Mouse (Mus musculus): ENCODE measurements around the gene Prcc. TPM values are rescaled to one million over a fixed set of nuclear protein-coding genes. Genes with fewer than 3 reads are reported as not detected.

The Prcc gene
- total and polyA plus RNA-seq, 2 experiments from 2014 or later: 10.0 to 55.6 TPM

- H3K4me3 ChIP-seq (ENCODE audit: low read depth, low read length): no peak overlapping the region
- H3K4me2 ChIP-seq (ENCODE audit: low read depth, low read length): no peak overlapping the region
- no peaks in the 10 kb centered on the region for H3K9me3 ChIP-seq (replicated peaks; ENCODE audit: control insufficient read depth, low read length)
- TF ChIP-seq CTCF (IDR thresholded peaks at IDR 0.05; ENCODE audit: low read depth) (no peak), EP300 (IDR thresholded peaks at IDR 0.05; ENCODE audit: low read depth) (no peak)
- ATAC-seq (ENCODE audit: insufficient read depth, low read depth): peak; percentile 33; the same call in 1 of the 2 replicates
- WGBS: 7% methylated on average over 27 of the region's 28 CpGs
- no peaks in the 10 kb centered on the region for H3K36me3 ChIP-seq (replicated peaks; ENCODE audit: control insufficient read depth, insufficient read depth, low read length)
- no peak for DNase-seq (ENCODE audit: low spot score)
- H3K9ac ChIP-seq (replicated peaks; ENCODE audit: low read depth, low read length): no peak overlapping the region
- H3K27me3 ChIP-seq (ENCODE audit: control insufficient read depth, insufficient read depth, low read length): peaks cover 79% of the 10 kb centered on the region
- H3K27ac ChIP-seq (ENCODE audit: low read depth): no peak overlapping the region
- H3K4me1 ChIP-seq (ENCODE audit: control insufficient read depth, insufficient read depth): no peaks in the 10 kb centered on the region
Measured at GRCm38 (mm10) chr3:87809322-87809962, 76.0 kb downstream of the Prcc start.

Other genes with a start within 250 kb of the Prcc start
- gene Lrrc71, start 137.0 kb downstream of the Prcc start, total RNA-seq (2014; rRNA removed; ENCODE audit: low replicate concordance): 0.54 and 1.5 TPM in 2 replicates
- 0.12 and 0.38 TPM in 2 replicates for gene Lrrc71, start 137.0 kb downstream of the Prcc start, polyA plus RNA-seq (2015; fragmentation: Nextera tagmentation; extraction: Ambion mirVana)
- gene Ntrk1, start 90.4 kb downstream of the Prcc start, total RNA-seq (2014; rRNA removed; ENCODE audit: low replicate concordance): 0.11 and 0.62 TPM in 2 replicates
- gene Ntrk1, start 90.4 kb downstream of the Prcc start, polyA plus RNA-seq (2015; fragmentation: Nextera tagmentation; extraction: Ambion mirVana): 0.15 and 0.16 TPM in 2 replicates
- gene Insrr, start 88.7 kb downstream of the Prcc start, total RNA-seq (2014; rRNA removed; ENCODE audit: low replicate concordance): not detected in 2 replicates
- gene Insrr, start 88.7 kb downstream of the Prcc start, polyA plus RNA-seq (2015; fragmentation: Nextera tagmentation; extraction: Ambion mirVana): not detected in 2 replicates
- 42.7 and 69.9 TPM in 2 replicates for gene Pear1, start 61.3 kb downstream of the Prcc start, total RNA-seq (2014; rRNA removed; ENCODE audit: low replicate concordance)
- 10.3 and 10.8 TPM in 2 replicates for gene Pear1, start 61.3 kb downstream of the Prcc start, polyA plus RNA-seq (2015; fragmentation: Nextera tagmentation; extraction: Ambion mirVana)
- 1.7 TPM in 1 of 2 replicates, not detected in the other for gene Sh2d2a, start 38.9 kb downstream of the Prcc start, total RNA-seq (2014; rRNA removed; ENCODE audit: low replicate concordance)
- gene Sh2d2a, start 38.9 kb downstream of the Prcc start, polyA plus RNA-seq (2015; fragmentation: Nextera tagmentation; extraction: Ambion mirVana): 0.08 and 0.10 TPM in 2 replicates
- gene Hdgf, start 20.7 kb upstream of the Prcc start, total RNA-seq (2014; rRNA removed; ENCODE audit: low replicate concordance): 62.1 and 79.7 TPM in 2 replicates
- gene Hdgf, start 20.7 kb upstream of the Prcc start, polyA plus RNA-seq (2015; fragmentation: Nextera tagmentation; extraction: Ambion mirVana): 81.0 and 83.8 TPM in 2 replicates
- gene Mrpl24, start 33.9 kb upstream of the Prcc start, total RNA-seq (2014; rRNA removed; ENCODE audit: low replicate concordance): 53.9 and 57.1 TPM in 2 replicates
- 62.3 and 67.2 TPM in 2 replicates for gene Mrpl24, start 33.9 kb upstream of the Prcc start, polyA plus RNA-seq (2015; fragmentation: Nextera tagmentation; extraction: Ambion mirVana)
- gene Isg20l2, start 44.7 kb upstream of the Prcc start, total RNA-seq (2014; rRNA removed; ENCODE audit: low replicate concordance): 8.2 and 24.0 TPM in 2 replicates
- 14.2 and 16.2 TPM in 2 replicates for gene Isg20l2, start 44.7 kb upstream of the Prcc start, polyA plus RNA-seq (2015; fragmentation: Nextera tagmentation; extraction: Ambion mirVana)
- gene Rrnad1, start 45.1 kb upstream of the Prcc start, total RNA-seq (2014; rRNA removed; ENCODE audit: low replicate concordance): 14.5 and 56.8 TPM in 2 replicates
- 7.9 and 8.0 TPM in 2 replicates for gene Rrnad1, start 45.1 kb upstream of the Prcc start, polyA plus RNA-seq (2015; fragmentation: Nextera tagmentation; extraction: Ambion mirVana)
- gene Crabp2, start 63.1 kb upstream of the Prcc start, total RNA-seq (2014; rRNA removed; ENCODE audit: low replicate concordance): 0.53 TPM in 1 of 2 replicates, not detected in the other
- 0.37 and 0.62 TPM in 2 replicates for gene Crabp2, start 63.1 kb upstream of the Prcc start, polyA plus RNA-seq (2015; fragmentation: Nextera tagmentation; extraction: Ambion mirVana)
- 17.2 and 35.7 TPM in 2 replicates for gene Nes, start 85.5 kb upstream of the Prcc start, total RNA-seq (2014; rRNA removed; ENCODE audit: low replicate concordance)
- gene Nes, start 85.5 kb upstream of the Prcc start, polyA plus RNA-seq (2015; fragmentation: Nextera tagmentation; extraction: Ambion mirVana): 9.1 and 9.9 TPM in 2 replicates
- not detected in 2 replicates for gene Bcan, start 114.6 kb upstream of the Prcc start, total RNA-seq (2014; rRNA removed; ENCODE audit: low replicate concordance)
- 0.04 TPM in 1 of 2 replicates, not detected in the other for gene Bcan, start 114.6 kb upstream of the Prcc start, polyA plus RNA-seq (2015; fragmentation: Nextera tagmentation; extraction: Ambion mirVana)
- gene Hapln2, start 142.0 kb upstream of the Prcc start, total RNA-seq (2014; rRNA removed; ENCODE audit: low replicate concordance): not detected in 2 replicates
- gene Hapln2, start 142.0 kb upstream of the Prcc start, polyA plus RNA-seq (2015; fragmentation: Nextera tagmentation; extraction: Ambion mirVana): 0.10 and 0.15 TPM in 2 replicates
- gene Gpatch4, start 157.5 kb upstream of the Prcc start, total RNA-seq (2014; rRNA removed; ENCODE audit: low replicate concordance): 1.2 and 3.4 TPM in 2 replicates
- 10.9 and 11.6 TPM in 2 replicates for gene Gpatch4, start 157.5 kb upstream of the Prcc start, polyA plus RNA-seq (2015; fragmentation: Nextera tagmentation; extraction: Ambion mirVana)
- 119 and 133 TPM in 2 replicates for gene Naxe, start 172.9 kb upstream of the Prcc start, total RNA-seq (2014; rRNA removed; ENCODE audit: low replicate concordance)
- 151 and 159 TPM in 2 replicates for gene Naxe, start 172.9 kb upstream of the Prcc start, polyA plus RNA-seq (2015; fragmentation: Nextera tagmentation; extraction: Ambion mirVana)
- not detected in 2 replicates for gene Ttc24, start 192.7 kb upstream of the Prcc start, total RNA-seq (2014; rRNA removed; ENCODE audit: low replicate concordance)
- not detected in 2 replicates for gene Ttc24, start 192.7 kb upstream of the Prcc start, polyA plus RNA-seq (2015; fragmentation: Nextera tagmentation; extraction: Ambion mirVana)
- gene Iqgap3, start 196.4 kb upstream of the Prcc start, total RNA-seq (2014; rRNA removed; ENCODE audit: low replicate concordance): 35.3 and 68.3 TPM in 2 replicates
- 5.4 and 6.8 TPM in 2 replicates for gene Iqgap3, start 196.4 kb upstream of the Prcc start, polyA plus RNA-seq (2015; fragmentation: Nextera tagmentation; extraction: Ambion mirVana)

Measured in heart, postnatal 0 days (tissue).